Mouse (Mus musculus): ENCODE measurements around the gene Pex11g.

GRCm38 (mm10) chr8:3467006-3467885 is at the start of gene Pex11g:
- TF ChIP-seq MAFK (IDR thresholded peaks at IDR 0.05; ENCODE audit: insufficient read depth, low read depth, low read length) (no peak), ZNF384 (IDR thresholded peaks at IDR 0.05; ENCODE audit: low read depth, low read length) (no peak)

Data from ES-E14 (cell line).